Mouse (Mus musculus): Measurements from ENCODE around the gene Flnb.
A peak's percentile ranks its signal among the peaks of the same experiment; 100 is the strongest.

Gene Flnb

DNA sequence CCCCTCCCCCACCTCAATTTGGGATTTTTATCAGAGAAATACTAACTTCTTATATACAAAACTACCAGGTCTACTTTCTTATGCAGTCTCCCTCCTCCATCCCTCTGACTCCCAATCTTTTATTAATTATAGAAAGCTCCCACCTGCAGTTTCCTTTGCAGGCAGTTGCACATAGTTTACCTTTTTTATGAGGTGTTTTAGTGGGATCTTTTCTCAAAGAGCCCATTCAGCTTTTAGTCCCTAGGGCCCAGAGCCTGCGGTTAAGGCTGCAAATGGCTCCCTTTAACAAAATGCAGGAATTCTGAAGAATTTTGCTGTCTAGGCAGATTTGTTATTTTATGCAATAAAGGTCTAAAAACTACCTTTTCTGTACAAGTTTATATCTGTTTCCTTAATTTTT is 78.9 kb downstream of the Flnb start:
- no peak for DNase-seq (ENCODE audit: low spot score in 2 of 2)

- DNase-seq (ENCODE audit: low spot score in 2 of 2): no peak
Observed at GRCm38 (mm10) chr14:7899986-7900385, 82.2 kb downstream of the Flnb start.

GRCm38 (mm10) chr14:7900481-7901049 is 82.8 kb downstream of the Flnb start:
- DNase-seq (ENCODE audit: low spot score in 2 of 2): peak; percentile 67 to 76

GRCm38 (mm10) chr14:7901484-7902240 is 83.9 kb downstream of the Flnb start:
- DNase-seq (ENCODE audit: low spot score in 2 of 2): no peak

DNA sequence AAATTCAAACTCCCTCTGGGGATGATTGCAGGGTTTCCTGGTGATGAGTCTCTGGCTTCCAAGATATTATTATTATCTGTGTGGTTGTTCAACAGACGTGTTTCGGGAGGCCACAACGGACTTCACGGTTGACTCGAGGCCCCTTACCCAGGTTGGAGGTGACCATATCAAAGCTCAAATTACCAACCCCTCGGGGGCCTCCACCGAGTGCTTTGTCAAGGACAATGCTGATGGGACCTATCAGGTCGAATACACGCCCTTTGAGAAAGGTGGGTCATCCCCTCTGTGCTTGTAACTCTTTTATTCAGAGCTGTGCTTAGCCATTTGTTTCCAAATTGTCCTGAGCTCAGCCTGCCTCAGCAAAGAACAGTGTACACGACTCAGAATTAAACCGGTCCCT is 89.3 kb downstream of the Flnb start:
- DNase-seq (ENCODE audit: low spot score in 2 of 2): no peak

- DNase-seq (ENCODE audit: low spot score in 2 of 2): no peak
Observed at GRCm38 (mm10) chr14:7909472-7909871, 91.7 kb downstream of the Flnb start.

DNA sequence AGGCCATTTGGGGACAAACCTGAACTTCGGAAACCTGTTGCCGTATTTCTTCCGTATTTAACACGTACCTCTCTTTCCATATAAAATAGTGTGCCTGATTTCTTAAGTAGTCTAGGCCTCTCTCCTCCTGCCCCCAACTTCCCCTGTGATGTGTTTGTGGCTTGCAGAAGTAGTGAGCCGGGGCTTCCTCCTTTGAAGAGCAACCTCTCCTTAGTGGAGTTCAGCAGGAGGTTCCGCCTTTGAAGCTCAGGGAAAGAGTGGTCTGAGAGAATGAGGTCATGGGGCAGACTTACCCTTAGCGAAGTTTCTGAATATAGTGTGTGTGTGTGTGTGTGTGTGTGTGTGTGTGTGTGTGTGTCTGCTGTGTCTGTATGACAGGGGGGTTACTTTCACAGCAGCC is 96.1 kb downstream of the Flnb start:
- DNase-seq (ENCODE audit: low spot score in 2 of 2): no peak

DNA sequence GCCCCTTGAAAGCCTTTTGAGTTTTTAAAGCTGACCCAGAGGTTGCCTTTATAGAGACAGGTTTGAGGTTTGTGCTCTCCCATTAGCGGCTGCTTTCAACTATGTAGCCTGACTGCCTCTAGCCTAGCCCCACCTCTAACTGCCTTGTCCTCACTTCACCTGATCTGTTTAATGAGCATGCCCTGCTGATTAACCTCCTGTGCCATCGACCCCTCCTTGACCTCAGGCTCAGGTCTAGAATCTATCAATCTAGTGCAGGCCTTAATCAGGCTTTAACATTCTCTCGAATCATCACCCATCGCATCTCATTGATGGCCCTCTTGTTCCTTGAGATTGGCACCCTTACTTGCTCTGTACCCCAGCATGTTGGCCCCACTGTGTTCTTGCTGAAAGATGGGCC is 96.7 kb downstream of the Flnb start:
- no peak for DNase-seq (ENCODE audit: low spot score in 2 of 2)

DNA sequence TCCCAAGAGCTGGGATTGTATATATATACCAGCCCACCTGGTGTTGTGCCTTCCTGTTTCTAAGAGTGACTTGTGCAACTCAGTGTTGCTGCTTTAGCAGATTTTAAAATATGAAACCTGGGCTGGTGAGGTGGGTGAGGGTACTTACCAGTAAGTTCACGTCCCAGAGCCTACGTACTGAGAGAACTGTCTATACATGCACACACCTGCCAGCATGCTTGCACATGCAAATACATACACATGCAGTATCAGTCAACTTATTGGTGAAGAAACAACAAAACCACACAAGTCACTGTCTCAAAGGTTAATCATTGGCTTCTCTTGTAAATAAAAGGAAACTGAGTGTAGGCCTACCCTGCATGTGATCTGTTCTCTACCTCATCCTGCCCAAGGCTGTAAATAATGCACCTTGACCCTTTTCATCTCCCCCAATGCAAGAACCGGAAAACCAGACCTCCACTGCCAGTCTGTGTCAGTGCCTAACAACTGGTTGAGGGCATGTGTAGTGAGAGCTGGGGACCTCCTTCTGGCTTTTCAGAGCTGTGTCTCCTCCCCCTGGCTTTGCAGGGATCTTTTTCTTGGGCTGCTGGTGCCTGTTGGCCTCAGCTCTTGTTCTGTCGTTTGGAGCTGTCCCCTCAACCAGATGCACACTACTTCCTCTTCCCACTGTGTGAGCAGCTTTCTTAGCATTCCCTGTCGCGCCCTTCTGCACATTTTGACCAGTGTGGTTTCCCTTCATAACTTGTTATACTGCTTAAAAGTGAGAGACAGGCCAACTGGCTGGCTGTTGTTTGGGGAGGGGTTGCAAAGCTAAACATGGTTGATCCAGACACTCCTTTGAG is 100.6 kb downstream of the Flnb start:
- DNase-seq (ENCODE audit: low spot score in 2 of 2): no peak

GRCm38 (mm10) chr14:7919309-7919708 is 101.6 kb downstream of the Flnb start:
- DNase-seq (ENCODE audit: low spot score in 2 of 2): no peak

DNA sequence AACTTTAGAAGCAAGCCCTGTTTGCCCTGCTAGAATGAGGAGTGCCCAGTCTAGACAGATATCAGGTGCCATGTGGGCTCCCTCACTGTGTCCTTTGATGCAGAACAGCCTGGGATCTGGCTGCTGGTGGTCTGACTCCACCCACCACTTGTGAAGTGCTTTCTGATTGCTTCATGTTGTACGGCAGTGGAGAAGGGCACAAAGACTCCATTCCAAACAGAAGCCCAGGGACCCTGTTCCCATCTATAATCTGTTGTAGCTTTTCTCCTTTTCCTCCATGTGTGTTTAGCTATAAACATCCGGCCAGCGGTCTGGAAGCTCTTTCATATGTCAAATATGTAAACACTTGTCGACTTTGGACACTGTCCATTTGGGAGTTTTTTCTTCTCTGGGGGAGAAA is 102.2 kb downstream of the Flnb start:
- no peak for DNase-seq (ENCODE audit: low spot score in 2 of 2)

DNA sequence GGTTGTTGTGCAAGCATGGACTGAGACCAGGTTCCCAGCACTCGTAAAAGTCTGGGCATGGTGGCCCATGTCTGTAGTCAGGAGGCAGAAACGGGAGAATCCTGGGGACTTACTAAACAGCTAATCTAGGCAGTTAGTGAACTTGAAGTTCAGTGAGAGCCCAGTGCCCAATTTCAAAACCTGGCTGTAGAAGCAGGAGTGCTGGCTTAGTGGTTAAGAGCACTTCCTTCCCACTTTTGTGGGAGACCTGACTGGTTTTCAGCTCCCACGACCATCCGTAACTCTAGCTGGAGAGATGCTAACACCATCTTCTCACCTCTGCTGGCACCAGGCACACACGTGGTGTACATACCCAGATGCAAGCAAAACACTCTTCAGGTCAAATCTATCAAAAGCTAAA is 103.7 kb downstream of the Flnb start:
- DNase-seq (ENCODE audit: low spot score in 2 of 2): no peak

GRCm38 (mm10) chr14:7923635-7924034 is 105.9 kb downstream of the Flnb start:
- DNase-seq (ENCODE audit: low spot score in 2 of 2): no peak

- no peak for DNase-seq (ENCODE audit: low spot score in 2 of 2)
Observed at GRCm38 (mm10) chr14:7928362-7928761, 110.6 kb downstream of the Flnb start.

- no peak for DNase-seq (ENCODE audit: low spot score in 2 of 2)
Observed at GRCm38 (mm10) chr14:7929029-7929428, 111.3 kb downstream of the Flnb start.

DNA sequence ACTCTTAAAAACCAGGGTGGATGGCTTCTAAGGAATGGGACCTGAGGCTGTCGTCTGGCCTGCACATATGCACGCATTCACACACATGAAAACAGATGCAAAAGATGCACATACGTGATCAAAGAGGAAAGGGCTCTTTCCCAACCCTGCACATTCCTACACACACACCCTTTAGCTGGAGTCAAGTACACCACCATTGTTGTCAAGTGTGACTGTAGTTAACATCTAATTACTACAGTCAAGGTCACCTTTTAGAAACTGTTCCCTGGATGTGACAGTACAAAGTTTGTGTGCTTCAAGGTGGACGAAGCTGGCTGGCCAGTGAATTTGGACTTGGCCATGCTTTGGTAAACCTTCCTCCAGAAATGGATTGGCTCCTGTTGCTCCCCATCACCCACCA is 114.4 kb downstream of the Flnb start:
- no peak for DNase-seq (ENCODE audit: low spot score in 2 of 2)

GRCm38 (mm10) chr14:7934166-7934565 is 116.4 kb downstream of the Flnb start:
- DNase-seq (ENCODE audit: low spot score in 2 of 2): no peak

GRCm38 (mm10) chr14:7937052-7937630 is 119.4 kb downstream of the Flnb start:
- peak in 1 of 2 experiments; percentile 47 for DNase-seq (ENCODE audit: low spot score in 2 of 2)

GRCm38 (mm10) chr14:7938809-7939784 is 121.3 kb downstream of the Flnb start:
- no peak for DNase-seq (ENCODE audit: low spot score in 2 of 2)

DNA sequence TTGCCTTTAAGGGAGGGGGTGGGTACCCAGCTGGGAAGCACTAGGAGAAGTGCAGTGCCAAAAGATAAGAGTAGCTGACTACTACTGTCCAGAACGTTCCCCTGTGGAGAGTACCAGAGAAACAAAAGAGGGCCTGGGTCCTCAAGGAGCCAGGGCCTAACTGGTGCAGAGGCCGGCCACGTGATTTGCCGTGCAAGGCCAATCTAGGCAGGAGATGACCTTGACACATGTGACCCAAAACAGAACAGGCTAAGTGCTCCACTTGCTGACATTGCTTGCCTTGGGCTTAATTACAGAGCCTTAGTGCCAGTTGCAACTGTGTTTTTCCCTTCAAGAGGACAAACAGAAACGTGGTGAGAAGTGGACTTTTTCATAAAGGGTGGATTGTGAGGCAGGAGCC is 123.7 kb downstream of the Flnb start:
- no peak for DNase-seq (ENCODE audit: low spot score in 2 of 2)

DNA sequence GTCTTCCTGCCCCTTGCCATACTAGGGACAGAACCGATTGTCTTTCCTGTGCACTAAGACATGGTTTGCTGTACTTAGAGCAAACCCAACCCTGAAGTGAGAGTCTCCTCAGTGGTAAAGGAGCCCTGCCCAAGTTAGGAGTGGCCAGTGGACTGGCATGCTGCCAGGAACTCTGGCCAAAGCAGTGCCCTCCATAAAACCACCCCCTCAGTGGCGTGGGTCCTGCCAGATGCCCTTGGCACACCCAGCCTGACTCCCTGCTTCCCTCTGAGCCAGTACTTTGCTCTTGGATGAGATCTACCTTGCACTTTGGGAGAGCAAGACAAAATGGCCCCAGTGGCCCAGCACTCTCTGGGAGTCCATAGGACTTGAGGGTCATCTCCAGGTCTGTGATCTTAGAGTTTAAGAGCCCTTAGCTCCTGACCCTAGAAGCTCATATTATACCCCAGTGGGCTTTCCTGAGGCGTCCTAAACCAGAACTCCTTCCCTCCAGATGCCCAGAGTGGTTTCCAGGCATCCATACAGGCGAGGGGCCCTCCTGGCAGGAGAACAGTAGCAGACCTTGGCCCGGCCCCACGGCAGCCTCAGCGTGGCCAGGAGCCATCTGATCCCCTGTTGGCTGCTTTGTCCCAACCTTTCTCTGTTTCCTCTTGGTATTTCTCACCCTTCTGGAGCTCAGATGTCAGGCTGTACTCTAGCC is 125.5 kb downstream of the Flnb start:
- DNase-seq (ENCODE audit: low spot score in 2 of 2): no peak

Data from left cerebral cortex, adult 9 months (tissue).